Mouse (Mus musculus): ENCODE results near the gene Coa6. TPM values are rescaled to one million over a fixed set of nuclear protein-coding genes. Genes with fewer than 3 reads are reported as not detected.

Coa6 gene
- total and polyA plus RNA-seq, 2 experiments from 2014 or later = 11.2 to 45.1 TPM

DNA sequence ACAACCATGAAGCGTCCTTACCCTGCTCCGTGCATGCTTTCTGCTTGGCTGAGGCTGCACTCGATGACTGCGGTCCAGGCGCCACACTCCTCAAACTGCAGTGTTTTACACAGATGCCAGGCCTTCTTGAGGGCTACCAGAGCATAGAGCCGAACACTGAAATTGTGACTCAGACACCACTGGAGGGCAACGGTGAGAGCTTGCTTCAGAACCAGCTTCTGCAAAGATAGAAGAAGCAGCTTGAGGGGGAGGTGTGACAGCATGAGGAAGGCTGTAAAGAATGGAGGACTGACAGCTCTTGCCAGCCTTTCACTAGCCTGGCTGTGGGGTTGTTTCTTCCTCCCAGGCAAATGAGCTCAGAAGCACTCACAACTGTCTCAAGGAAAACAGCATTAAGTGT lies 11.5 kb downstream of the Coa6 start:
- peak; percentile 26 for DNase-seq (ENCODE audit: low spot score)
- H3K9me3 ChIP-seq (ENCODE audit: low read length) = no peaks in the 10 kb centered on the region
- no peak overlapping the region for H3K27ac ChIP-seq (ENCODE audit: low read depth, low read length)
- no peaks in the 10 kb centered on the region for H3K27me3 ChIP-seq (ENCODE audit: insufficient read depth, low read length)
- H3K4me1 ChIP-seq (ENCODE audit: insufficient read depth, low read length) = no peaks in the 10 kb centered on the region
- H3K36me3 ChIP-seq (ENCODE audit: insufficient read depth, low read length) = peaks cover 53% of the 10 kb centered on the region
- TF ChIP-seq CTCF (IDR thresholded peaks at IDR 0.05) = peak; percentile 62
- no peak overlapping the region for H3K4me3 ChIP-seq (ENCODE audit: low read depth, low read length)
- WGBS = 80% methylated on average over 7 of the region's 7 CpGs
- no peak overlapping the region for H3K9ac ChIP-seq (replicated peaks; ENCODE audit: low read length, poor library complexity, severe bottlenecking)
- H3K4me2 ChIP-seq (ENCODE audit: low read depth, low read length, poor library complexity, severe bottlenecking) = no peak overlapping the region
- ATAC-seq (ENCODE audit: low FRiP score) = no peak

GRCm38 (mm10) chr8:126438937-126439336 lies 16.6 kb downstream of the Coa6 start:
- peak; percentile 61 for TF ChIP-seq CTCF (IDR thresholded peaks at IDR 0.05)
- no peaks in the 10 kb centered on the region for H3K9me3 ChIP-seq (ENCODE audit: low read length)
- DNase-seq (ENCODE audit: low spot score) = no peak
- 57% methylated on average over 2 of the region's 2 CpGs for whole genome bisulfite sequencing
- no peaks in the 10 kb centered on the region for H3K4me1 ChIP-seq (ENCODE audit: insufficient read depth, low read length)
- no peak overlapping the region for H3K4me2 ChIP-seq (ENCODE audit: low read depth, low read length, poor library complexity, severe bottlenecking)
- ATAC-seq (ENCODE audit: low FRiP score) = no peak
- H3K9ac ChIP-seq (replicated peaks; ENCODE audit: low read length, poor library complexity, severe bottlenecking) = no peak overlapping the region
- no peak overlapping the region for H3K4me3 ChIP-seq (ENCODE audit: low read depth, low read length)
- H3K36me3 ChIP-seq (ENCODE audit: insufficient read depth, low read length) = peaks cover 36% of the 10 kb centered on the region
- no peak overlapping the region for H3K27ac ChIP-seq (ENCODE audit: low read depth, low read length)
- H3K27me3 ChIP-seq (ENCODE audit: insufficient read depth, low read length) = no peaks in the 10 kb centered on the region

GRCm38 (mm10) chr8:126451158-126451557 lies 28.8 kb downstream of the Coa6 start:
- Histone ChIP-seq H3K27me3 (ENCODE audit: insufficient read depth, low read length) (no peaks in the 10 kb centered on the region), H3K9ac (replicated peaks; ENCODE audit: low read length, poor library complexity, severe bottlenecking) (no peak overlapping the region), H3K4me1 (ENCODE audit: insufficient read depth, low read length) (no peaks in the 10 kb centered on the region), H3K36me3 (ENCODE audit: insufficient read depth, low read length) (peaks cover 65% of the 10 kb centered on the region), H3K4me3 (ENCODE audit: low read depth, low read length) (no peak overlapping the region), H3K27ac (ENCODE audit: low read depth, low read length) (no peak overlapping the region), H3K9me3 (ENCODE audit: low read length) (no peaks in the 10 kb centered on the region), H3K4me2 (ENCODE audit: low read depth, low read length, poor library complexity, severe bottlenecking) (no peak overlapping the region)
- ATAC-seq (ENCODE audit: low FRiP score) = no peak
- TF ChIP-seq CTCF (IDR thresholded peaks at IDR 0.05) = no peak
- DNase-seq (ENCODE audit: low spot score) = no peak
- 94% methylated on average over 8 of the region's 8 CpGs for WGBS

DNA sequence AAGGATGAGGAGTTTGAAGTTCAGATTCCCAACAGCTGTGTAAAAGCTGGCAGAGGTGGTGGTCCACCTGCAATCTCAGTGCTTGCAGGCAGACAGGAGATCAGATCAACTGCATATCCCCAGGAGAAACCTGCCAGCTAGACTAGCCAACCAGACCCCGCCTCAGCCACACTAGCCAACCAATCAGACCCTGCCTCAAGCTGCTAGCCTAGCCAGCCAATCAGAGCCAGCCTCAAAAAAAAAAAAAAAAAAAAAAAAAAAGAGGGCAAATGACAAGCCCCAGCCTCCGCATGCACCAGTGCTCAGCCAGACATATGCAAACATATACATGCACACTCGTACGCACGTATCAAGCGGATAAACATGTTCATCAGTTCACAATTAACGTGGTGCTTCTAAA lies 33.1 kb downstream of the Coa6 start:
- H3K4me3 ChIP-seq (ENCODE audit: low read depth, low read length) = no peak overlapping the region
- peak; percentile 54 for DNase-seq (ENCODE audit: low spot score)
- no peaks in the 10 kb centered on the region for H3K9me3 ChIP-seq (ENCODE audit: low read length)
- TF ChIP-seq CTCF (IDR thresholded peaks at IDR 0.05) = no peak
- H3K27me3 ChIP-seq (ENCODE audit: insufficient read depth, low read length) = no peaks in the 10 kb centered on the region
- H3K4me1 ChIP-seq (ENCODE audit: insufficient read depth, low read length) = no peaks in the 10 kb centered on the region
- H3K4me2 ChIP-seq (ENCODE audit: low read depth, low read length, poor library complexity, severe bottlenecking) = no peak overlapping the region
- no peak overlapping the region for H3K9ac ChIP-seq (replicated peaks; ENCODE audit: low read length, poor library complexity, severe bottlenecking)
- H3K36me3 ChIP-seq (ENCODE audit: insufficient read depth, low read length) = peaks cover 51% of the 10 kb centered on the region
- 78% methylated on average over 7 of the region's 7 CpGs for WGBS
- ATAC-seq (ENCODE audit: low FRiP score) = no peak
- no peak overlapping the region for H3K27ac ChIP-seq (ENCODE audit: low read depth, low read length)

DNA sequence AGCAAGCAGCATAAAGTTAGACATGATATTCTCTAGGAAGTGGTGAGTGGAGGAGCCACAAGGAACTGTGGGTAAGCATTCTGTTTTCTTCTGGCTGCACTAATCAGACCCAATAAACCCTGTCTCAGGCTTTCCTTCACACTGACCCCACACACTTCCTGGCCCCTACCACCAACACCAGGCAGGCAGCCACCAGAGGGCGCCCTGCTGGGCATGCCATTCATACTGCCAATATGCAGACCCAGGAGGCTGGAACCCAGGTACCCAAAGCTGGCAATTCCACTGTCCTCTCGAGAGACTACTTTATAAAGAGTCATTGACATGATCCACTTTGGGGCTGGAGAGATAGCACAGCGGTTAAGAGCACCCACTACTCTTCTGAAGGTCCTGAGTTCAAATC lies 38.0 kb downstream of the Coa6 start:
- peak; percentile 63 for TF ChIP-seq CTCF (IDR thresholded peaks at IDR 0.05)
- Histone ChIP-seq H3K4me2 (ENCODE audit: low read depth, low read length, poor library complexity, severe bottlenecking) (no peak overlapping the region), H3K4me1 (ENCODE audit: insufficient read depth, low read length) (no peaks in the 10 kb centered on the region), H3K36me3 (ENCODE audit: insufficient read depth, low read length) (peaks cover 44% of the 10 kb centered on the region), H3K9ac (replicated peaks; ENCODE audit: low read length, poor library complexity, severe bottlenecking) (no peak overlapping the region), H3K27me3 (ENCODE audit: insufficient read depth, low read length) (no peaks in the 10 kb centered on the region), H3K27ac (ENCODE audit: low read depth, low read length) (no peak overlapping the region), H3K4me3 (ENCODE audit: low read depth, low read length) (no peak overlapping the region), H3K9me3 (ENCODE audit: low read length) (no peaks in the 10 kb centered on the region)
- ATAC-seq (ENCODE audit: low FRiP score) (no peak), DNase-seq (ENCODE audit: low spot score) (peak; percentile 13)
- 54% methylated on average over 3 of the region's 3 CpGs for WGBS

DNA sequence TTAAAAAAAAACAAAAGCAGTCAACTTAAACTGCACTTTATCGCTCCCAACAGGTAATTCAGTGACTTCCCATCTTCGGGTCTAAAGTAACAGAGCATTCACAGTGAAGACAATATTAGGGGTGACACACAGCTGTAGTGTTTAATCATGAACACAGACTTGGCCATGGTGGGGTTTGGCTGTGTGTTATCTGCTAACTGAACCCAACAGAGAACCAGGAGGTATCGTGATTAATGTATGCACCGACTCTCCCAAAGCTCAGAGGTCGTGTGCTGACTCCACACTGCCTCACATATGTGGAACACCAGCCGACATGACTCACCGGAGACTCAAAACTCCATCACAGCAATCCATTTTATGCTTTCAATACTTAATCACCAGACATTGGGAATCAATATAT lies 39.4 kb downstream of the Coa6 start:
- H3K9ac ChIP-seq (replicated peaks; ENCODE audit: low read length, poor library complexity, severe bottlenecking) = no peak overlapping the region
- H3K36me3 ChIP-seq (ENCODE audit: insufficient read depth, low read length) = peaks cover 42% of the 10 kb centered on the region
- H3K27me3 ChIP-seq (ENCODE audit: insufficient read depth, low read length) = no peaks in the 10 kb centered on the region
- TF ChIP-seq CTCF (IDR thresholded peaks at IDR 0.05) = no peak
- no peak overlapping the region for H3K4me3 ChIP-seq (ENCODE audit: low read depth, low read length)
- DNase-seq (ENCODE audit: low spot score) (no peak), ATAC-seq (ENCODE audit: low FRiP score) (no peak)
- H3K9me3 ChIP-seq (ENCODE audit: low read length) = no peaks in the 10 kb centered on the region
- 86% methylated on average over 7 of the region's 7 CpGs for WGBS
- no peaks in the 10 kb centered on the region for H3K4me1 ChIP-seq (ENCODE audit: insufficient read depth, low read length)
- H3K4me2 ChIP-seq (ENCODE audit: low read depth, low read length, poor library complexity, severe bottlenecking) = no peak overlapping the region
- no peak overlapping the region for H3K27ac ChIP-seq (ENCODE audit: low read depth, low read length)

All from midbrain, postnatal 0 days (tissue).